In genomic region chr10:80094684-80095083, GRCm38 (mm10) we compare ENCODE assay signal across 16 mouse cellular contexts. TPM values are rescaled to one million over a fixed set of nuclear protein-coding genes. Genes with fewer than 3 reads are reported as not detected.
DNase-seq lines count a peak whose midpoint lies in the region; ATAC-seq and TF ChIP-seq lines count a peak whose summit lies in the region.
"Had no signal": no experiment of that assay in that cellular context is flagged by ENCODE, and none has a peak within 500 bp of the region (broad histone marks: within the 10 kb centered on the region; RNA-seq: fewer than 3 reads in every experiment).

No protein-coding gene starts in this region.

- H3K9ac ChIP-seq in heart, embryonic 12.5 days = no peak overlapping the region
- H3K9ac ChIP-seq in liver, embryonic 12.5 days = no peak overlapping the region
- no peak overlapping the region for H3K9ac ChIP-seq in liver, embryonic 11.5 days (ENCODE audit: low read depth, low read length)
- H3K9ac ChIP-seq: limb, embryonic 15.5 days had no signal

- no peak for TF ChIP-seq POLR2A in small intestine, adult 2 months (IDR thresholded peaks at IDR 0.05; ENCODE audit: low read depth, low read length)

- peaks cover 78% of the 10 kb centered on the region for H3K4me1 ChIP-seq in heart, embryonic 10.5 days
- H3K4me1 ChIP-seq in heart, embryonic 12.5 days (replicated peaks) = peaks cover 74% of the 10 kb centered on the region
- peaks cover 92% of the 10 kb centered on the region for H3K4me1 ChIP-seq in liver, embryonic 12.5 days
- H3K4me1 ChIP-seq in liver, embryonic 11.5 days (replicated peaks; ENCODE audit: control insufficient read depth, insufficient read depth, low read length) = peaks cover 41% of the 10 kb centered on the region
- peaks cover 38% of the 10 kb centered on the region for H3K4me1 ChIP-seq in small intestine, adult 2 months (ENCODE audit: control insufficient read depth, insufficient read depth, insufficient read length, low read length)

- no peak for ATAC-seq in heart, embryonic 12.5 days (ENCODE audit: insufficient number of reproducible peaks, low FRiP score)
- ATAC-seq in liver, embryonic 12.5 days = no peak
- ATAC-seq in liver, embryonic 11.5 days (replicated peaks; ENCODE audit: low FRiP score) = no peak
- ATAC-seq: activated CD4-positive, CD25-positive, alpha-beta regulatory T cell, adult 4 months; hindbrain, embryonic 16.5 days; intestine, postnatal 0 days; midbrain, embryonic 16.5 days; Patski had no signal

- H3K27ac ChIP-seq in heart, embryonic 10.5 days = peak overlapping the region; percentile 13; the same call in 1 of the 2 replicates
- no peak overlapping the region for H3K27ac ChIP-seq in heart, embryonic 12.5 days (ENCODE audit: poor library complexity, severe bottlenecking)
- H3K27ac ChIP-seq in liver, embryonic 12.5 days = 0 out of 2 replicates have a peak overlapping the region, but pooled peaks have one; percentile 0
- H3K27ac ChIP-seq in liver, embryonic 11.5 days (ENCODE audit: low read depth, low read length) = no peak overlapping the region
- H3K27ac ChIP-seq in small intestine, adult 2 months (ENCODE audit: insufficient read depth, low read depth, low read length) = 0 out of 2 replicates have a peak overlapping the region, but pooled peaks have one; percentile 6
- H3K27ac ChIP-seq: limb, embryonic 15.5 days had no signal

- DNase-seq in heart, embryonic 10.5 days (ENCODE audit: low spot score) = no peak
- DNase-seq in liver, embryonic 11.5 days (ENCODE audit: low spot score) = no peak
- DNase-seq in kidney, postnatal 10 days = peak; percentile 31
- DNase-seq in urinary bladder, postnatal 14 days (ENCODE audit: low spot score) = no peak
- no peak for DNase-seq in right cerebral cortex, postnatal 4 days
- DNase-seq: cerebellum, adult 11-12 months; gastrocnemius, postnatal 14 days had no signal

- no peak overlapping the region for H3K4me3 ChIP-seq in heart, embryonic 10.5 days
- no peak overlapping the region for H3K4me3 ChIP-seq in heart, embryonic 12.5 days
- H3K4me3 ChIP-seq in liver, embryonic 12.5 days = no peak overlapping the region
- no peak overlapping the region for H3K4me3 ChIP-seq in liver, embryonic 11.5 days (ENCODE audit: low read depth, low read length)
- no peak overlapping the region for H3K4me3 ChIP-seq in small intestine, adult 2 months (ENCODE audit: low read depth, low read length)
- H3K4me3 ChIP-seq: limb, embryonic 15.5 days had no signal

- TF ChIP-seq CTCF in small intestine, adult 2 months (IDR thresholded peaks at IDR 0.05; ENCODE audit: extremely low read depth, insufficient read length, insufficient replicate concordance, low read depth, low read length) = no peak

- peaks cover 11% of the 10 kb centered on the region; the same call in 1 of the 2 replicates for H3K36me3 ChIP-seq in heart, embryonic 10.5 days
- H3K36me3 ChIP-seq in heart, embryonic 12.5 days = peaks cover 4% of the 10 kb centered on the region
- peaks cover 37% of the 10 kb centered on the region for H3K36me3 ChIP-seq in liver, embryonic 12.5 days
- no peaks in the 10 kb centered on the region; the same call in 1 of the 2 replicates for H3K36me3 ChIP-seq in liver, embryonic 11.5 days (ENCODE audit: control insufficient read depth, insufficient read depth, low read length)
- peaks cover 20% of the 10 kb centered on the region for H3K36me3 ChIP-seq in small intestine, adult 2 months (ENCODE audit: control insufficient read depth, insufficient read depth, low read length)

- no peaks in the 10 kb centered on the region for H3K9me3 ChIP-seq in heart, embryonic 10.5 days
- no peaks in the 10 kb centered on the region for H3K9me3 ChIP-seq in heart, embryonic 12.5 days (replicated peaks)
- H3K9me3 ChIP-seq in liver, embryonic 12.5 days (replicated peaks) = no peaks in the 10 kb centered on the region
- no peaks in the 10 kb centered on the region for H3K9me3 ChIP-seq in liver, embryonic 11.5 days (ENCODE audit: control insufficient read depth, low read length)
- H3K9me3 ChIP-seq: limb, embryonic 15.5 days had no signal

- no peak overlapping the region for H3K4me2 ChIP-seq in heart, embryonic 12.5 days
- H3K4me2 ChIP-seq in liver, embryonic 12.5 days = no peak overlapping the region
- no peak overlapping the region for H3K4me2 ChIP-seq in liver, embryonic 11.5 days
- H3K4me2 ChIP-seq: limb, embryonic 15.5 days had no signal

- H3K27me3 ChIP-seq in heart, embryonic 10.5 days (ENCODE audit: insufficient read depth, poor library complexity, severe bottlenecking) = no peaks in the 10 kb centered on the region
- H3K27me3 ChIP-seq in heart, embryonic 12.5 days (replicated peaks) = no peaks in the 10 kb centered on the region
- no peaks in the 10 kb centered on the region for H3K27me3 ChIP-seq in liver, embryonic 12.5 days (replicated peaks)
- no peaks in the 10 kb centered on the region for H3K27me3 ChIP-seq in liver, embryonic 11.5 days (replicated peaks; ENCODE audit: control insufficient read depth, insufficient read depth, low read length)
- H3K27me3 ChIP-seq in small intestine, adult 2 months (ENCODE audit: control insufficient read depth, insufficient read depth, low read length) = no peaks in the 10 kb centered on the region
- H3K27me3 ChIP-seq: limb, embryonic 15.5 days; Patski had no signal

- WGBS in heart, embryonic 10.5 days = 74% methylated on average over 3 of the region's 3 CpGs
- WGBS in heart, embryonic 12.5 days = 76% methylated on average over 3 of the region's 3 CpGs
- 73% methylated on average over 3 of the region's 3 CpGs for whole genome bisulfite sequencing in liver, embryonic 12.5 days (ENCODE audit: insufficient replicate concordance)
- 79% methylated on average over 3 of the region's 3 CpGs for WGBS in liver, embryonic 11.5 days
- 63% methylated on average over 3 of the region's 3 CpGs for WGBS in small intestine, adult 2 months

RNA-seq across cellular contexts. Expression of gene Sbno2, which starts 10.7 kb away (rescaled TPM):
- polyA plus RNA-seq in heart, embryonic 10.5 days (2016; fragmentation: Nextera tagmentation; extraction: Ambion mirVana) = 14.8 and 15.6 TPM in 2 replicates
- 13.0 and 14.6 TPM in 2 replicates for polyA plus RNA-seq in heart, embryonic 12.5 days (2016; fragmentation: Nextera tagmentation; extraction: Ambion mirVana)
- polyA plus RNA-seq in liver, embryonic 12.5 days (2016; fragmentation: Nextera tagmentation; extraction: Ambion mirVana) = 15.0 and 15.4 TPM in 2 replicates
- 17.7 and 19.2 TPM in 2 replicates for polyA plus RNA-seq in liver, embryonic 11.5 days (2014; fragmentation: Nextera tagmentation; extraction: Ambion mirVana)
- polyA plus RNA-seq in small intestine, adult 2 months (2012; rRNA removed) = 61.2 and 126 TPM in 2 replicates

RNA-seq across cellular contexts. Expression of gene Stk11, which starts 20.9 kb away (rescaled TPM):
- 12.4 and 17.8 TPM in 2 replicates for polyA plus RNA-seq in heart, embryonic 10.5 days (2016; fragmentation: Nextera tagmentation; extraction: Ambion mirVana)
- 10.8 and 13.8 TPM in 2 replicates for polyA plus RNA-seq in heart, embryonic 12.5 days (2016; fragmentation: Nextera tagmentation; extraction: Ambion mirVana)
- 18.6 and 19.8 TPM in 2 replicates for polyA plus RNA-seq in liver, embryonic 12.5 days (2016; fragmentation: Nextera tagmentation; extraction: Ambion mirVana)
- polyA plus RNA-seq in liver, embryonic 11.5 days (2014; fragmentation: Nextera tagmentation; extraction: Ambion mirVana) = 25.1 and 33.5 TPM in 2 replicates
- 77.5 and 124 TPM in 2 replicates for polyA plus RNA-seq in small intestine, adult 2 months (2012; rRNA removed)

RNA-seq across cellular contexts. Expression of gene Atp5d, which starts 43.7 kb away (rescaled TPM):
- 689 and 872 TPM in 2 replicates for polyA plus RNA-seq in heart, embryonic 10.5 days (2016; fragmentation: Nextera tagmentation; extraction: Ambion mirVana)
- 827 and 861 TPM in 2 replicates for polyA plus RNA-seq in heart, embryonic 12.5 days (2016; fragmentation: Nextera tagmentation; extraction: Ambion mirVana)
- 393 and 419 TPM in 2 replicates for polyA plus RNA-seq in liver, embryonic 12.5 days (2016; fragmentation: Nextera tagmentation; extraction: Ambion mirVana)
- 482 and 514 TPM in 2 replicates for polyA plus RNA-seq in liver, embryonic 11.5 days (2014; fragmentation: Nextera tagmentation; extraction: Ambion mirVana)
- polyA plus RNA-seq in small intestine, adult 2 months (2012; rRNA removed) = 2,309 and 4,813 TPM in 2 replicates

RNA-seq across cellular contexts. Expression of gene Cbarp, which starts 46.0 kb away (rescaled TPM):
- 2.0 and 4.0 TPM in 2 replicates for polyA plus RNA-seq in heart, embryonic 10.5 days (2016; fragmentation: Nextera tagmentation; extraction: Ambion mirVana)
- polyA plus RNA-seq in heart, embryonic 12.5 days (2016; fragmentation: Nextera tagmentation; extraction: Ambion mirVana) = 1.7 and 3.6 TPM in 2 replicates
- polyA plus RNA-seq in liver, embryonic 12.5 days (2016; fragmentation: Nextera tagmentation; extraction: Ambion mirVana) = 0.94 and 0.96 TPM in 2 replicates
- polyA plus RNA-seq in liver, embryonic 11.5 days (2014; fragmentation: Nextera tagmentation; extraction: Ambion mirVana) = 2.8 and 3.1 TPM in 2 replicates
- 3.7 and 6.6 TPM in 2 replicates for polyA plus RNA-seq in small intestine, adult 2 months (2012; rRNA removed)

RNA-seq across cellular contexts. Expression of gene Gpx4, which starts 47.7 kb away (rescaled TPM):
- polyA plus RNA-seq in heart, embryonic 10.5 days (2016; fragmentation: Nextera tagmentation; extraction: Ambion mirVana) = 767 and 797 TPM in 2 replicates
- polyA plus RNA-seq in heart, embryonic 12.5 days (2016; fragmentation: Nextera tagmentation; extraction: Ambion mirVana) = 677 and 717 TPM in 2 replicates
- polyA plus RNA-seq in liver, embryonic 12.5 days (2016; fragmentation: Nextera tagmentation; extraction: Ambion mirVana) = 682 and 685 TPM in 2 replicates
- 761 and 762 TPM in 2 replicates for polyA plus RNA-seq in liver, embryonic 11.5 days (2014; fragmentation: Nextera tagmentation; extraction: Ambion mirVana)
- 388 and 646 TPM in 2 replicates for polyA plus RNA-seq in small intestine, adult 2 months (2012; rRNA removed)

Comparison
In these comparisons a context has a peak if more than half of its experiments do, and no peak if none do; other contexts are left out.
1. H3K27ac ChIP-seq: peak in heart, embryonic 10.5 days (single experiment), liver, embryonic 12.5 days (single experiment) and small intestine, adult 2 months (single experiment); none in heart, embryonic 12.5 days (single experiment) and liver, embryonic 11.5 days (single experiment).